Mouse (Mus musculus) testis, postnatal 10 days (tissue): ENCODE results near the gene Mettl17.
"Not testable (repeated sequence)": the region's sequence is repeated elsewhere in the genome, so short reads cannot be mapped to it uniquely, and the experiment has no call there.

Source experiments
- DNase-seq: peaks from one replicate; pipeline ENCODE4 v3.0.0; 2021; ENCODE audit warnings: low spot score

Gene Mettl17

GRCm38 (mm10) chr14:51896539-51897170 is 12.0 kb downstream of the Mettl17 start:
- no peak for DNase-seq

- no peak for DNase-seq
These were observed 14.7 kb downstream of the Mettl17 start for GRCm38 (mm10) chr14:51899351-51899750.

GRCm38 (mm10) chr14:51902806-51903710 is 18.4 kb downstream of the Mettl17 start:
- peak; percentile 95 for DNase-seq

- no peak for DNase-seq
These were observed 19.1 kb downstream of the Mettl17 start for GRCm38 (mm10) chr14:51903782-51904181.

GRCm38 (mm10) chr14:51904706-51905105 is 20.1 kb downstream of the Mettl17 start:
- no peak for DNase-seq

GRCm38 (mm10) chr14:51906102-51906501 is 21.5 kb downstream of the Mettl17 start:
- no peak for DNase-seq

GRCm38 (mm10) chr14:51911301-51911700 is 26.7 kb downstream of the Mettl17 start:
- no peak for DNase-seq

GRCm38 (mm10) chr14:51912391-51913061 is 27.9 kb downstream of the Mettl17 start:
- no peak for DNase-seq

- peak; percentile 83 for DNase-seq
These were observed 28.7 kb downstream of the Mettl17 start for GRCm38 (mm10) chr14:51913062-51913959.

- DNase-seq: peak; percentile 89
These were observed 29.5 kb downstream of the Mettl17 start, which contains the start of gene Ndrg2 for GRCm38 (mm10) chr14:51913960-51914762. TSS of gene Ndrg2 (minus strand) at chr14:51914158.

GRCm38 (mm10) chr14:51915030-51915429 is 30.4 kb downstream of the Mettl17 start:
- no peak for DNase-seq

- no peak for DNase-seq
These were observed 31.9 kb downstream of the Mettl17 start for GRCm38 (mm10) chr14:51916539-51916938.

GRCm38 (mm10) chr14:51918125-51918524 is 33.5 kb downstream of the Mettl17 start, which contains the start of gene Tppp2:
TSS of gene Tppp2 (plus strand) at chr14:51918425.
- DNase-seq: no peak

- no peak for DNase-seq
These were observed 34.3 kb downstream of the Mettl17 start for GRCm38 (mm10) chr14:51918966-51919365.

GRCm38 (mm10) chr14:51921759-51922570 is 37.3 kb downstream of the Mettl17 start:
- DNase-seq: peak; percentile 58

- no peak for DNase-seq
These were observed 37.9 kb downstream of the Mettl17 start, which contains the start of gene Rnase13 for GRCm38 (mm10) chr14:51922571-51922865. TSS of gene Rnase13 (minus strand) at chr14:51922773.

- no peak for DNase-seq
These were observed 38.3 kb downstream of the Mettl17 start for GRCm38 (mm10) chr14:51922910-51923309.

GRCm38 (mm10) chr14:51923492-51923891 is 38.9 kb downstream of the Mettl17 start:
- no peak for DNase-seq

- not testable (repeated sequence) for DNase-seq
These were observed 42.3 kb downstream of the Mettl17 start for GRCm38 (mm10) chr14:51926930-51927329.
